Mouse (Mus musculus): ENCODE measurements at regions not wholly inside any gene's neighbourhood (a gene's known extent, or its start where the extent isn't known, plus 50 kb on each side); places are given as distances from the start of the nearest gene placed in this dataset.

GRCm38 (mm10) chr15:85670789-85671700 is 63.7 kb upstream of the Ppara start:
- Histone ChIP-seq H3K27ac (ENCODE audit: low read length) (no peak overlapping the region; the same call in 1 of the 2 replicates), H3K27me3 (ENCODE audit: control insufficient read depth, insufficient read depth, low read depth, low read length) (peaks cover 58% of the 10 kb centered on the region), H3K4me2 (ENCODE audit: low read depth, low read length) (peak overlapping the region; percentile 55), H3K9ac (ENCODE audit: low read depth, low read length) (peak overlapping the region; percentile 24; the same call in 1 of the 2 replicates), H3K9me3 (replicated peaks; ENCODE audit: control insufficient read depth, low read length) (no peaks in the 10 kb centered on the region), H3K4me3 (ENCODE audit: low read depth, low read length) (peak overlapping the region; percentile 53), H3K4me1 (ENCODE audit: control insufficient read depth, low read depth, low read length) (no peaks in the 10 kb centered on the region), H3K36me3 (ENCODE audit: control insufficient read depth, insufficient read depth) (no peaks in the 10 kb centered on the region)
- WGBS (ENCODE audit: insufficient replicate concordance): 2% methylated on average over 107 of the region's 141 CpGs
- ATAC-seq (ENCODE audit: low read depth): peak; percentile 59

GRCm38 (mm10) chr15:85671701-85672191 is 63.0 kb upstream of the Ppara start:
- H3K9ac ChIP-seq (ENCODE audit: low read depth, low read length): peak overlapping the region; percentile 24; the same call in 1 of the 2 replicates

DNA sequence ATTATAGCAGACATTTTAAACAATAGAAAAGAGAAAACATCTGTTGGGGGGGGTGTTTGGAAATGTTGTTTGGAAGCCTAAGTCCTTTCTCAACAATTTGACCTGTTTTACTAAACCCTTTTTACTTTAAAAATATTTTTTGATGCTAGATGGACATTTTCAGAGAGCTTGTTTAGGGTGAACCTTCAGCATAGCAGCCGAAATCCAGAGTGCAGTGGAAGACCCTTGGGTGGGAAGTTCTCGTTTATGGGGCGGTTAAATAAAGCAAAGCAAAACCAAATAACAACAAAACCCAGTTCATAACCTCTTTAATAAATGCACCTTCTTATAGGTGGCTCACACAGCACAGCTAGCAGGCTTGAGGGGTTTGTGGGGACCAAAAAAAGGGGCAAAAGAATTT is 62.4 kb upstream of the Ppara start:
- 67% methylated on average over 3 of the region's 3 CpGs for WGBS (ENCODE audit: insufficient replicate concordance)
- H3K9ac ChIP-seq (ENCODE audit: low read depth, low read length): no peak overlapping the region
- H3K4me1 ChIP-seq (ENCODE audit: control insufficient read depth, low read depth, low read length): no peaks in the 10 kb centered on the region
- H3K27me3 ChIP-seq (ENCODE audit: control insufficient read depth, insufficient read depth, low read depth, low read length): peaks cover 54% of the 10 kb centered on the region
- peak overlapping the region; percentile 53 for H3K4me3 ChIP-seq (ENCODE audit: low read depth, low read length)
- no peaks in the 10 kb centered on the region for H3K36me3 ChIP-seq (ENCODE audit: control insufficient read depth, insufficient read depth)
- H3K27ac ChIP-seq (ENCODE audit: low read length): no peak overlapping the region
- H3K4me2 ChIP-seq (ENCODE audit: low read depth, low read length): no peak overlapping the region
- no peaks in the 10 kb centered on the region for H3K9me3 ChIP-seq (replicated peaks; ENCODE audit: control insufficient read depth, low read length)
- ATAC-seq (ENCODE audit: low read depth): no peak

More at GRCm38 (mm10) chr15:85671701-85672191, 63.0 kb upstream of the Ppara start:
- Histone ChIP-seq H3K4me2 (ENCODE audit: low read depth, low read length) (peak overlapping the region; percentile 55), H3K36me3 (ENCODE audit: control insufficient read depth, insufficient read depth) (no peaks in the 10 kb centered on the region), H3K9me3 (replicated peaks; ENCODE audit: control insufficient read depth, low read length) (no peaks in the 10 kb centered on the region), H3K27me3 (ENCODE audit: control insufficient read depth, insufficient read depth, low read depth, low read length) (peaks cover 54% of the 10 kb centered on the region), H3K4me1 (ENCODE audit: control insufficient read depth, low read depth, low read length) (no peaks in the 10 kb centered on the region), H3K4me3 (ENCODE audit: low read depth, low read length) (peak overlapping the region; percentile 53), H3K27ac (ENCODE audit: low read length) (no peak overlapping the region)
- 4% methylated on average over 47 of the region's 50 CpGs for WGBS (ENCODE audit: insufficient replicate concordance)
- no peak for ATAC-seq (ENCODE audit: low read depth)

- Histone ChIP-seq H3K27ac (ENCODE audit: low read length) (no peak overlapping the region), H3K9me3 (replicated peaks; ENCODE audit: control insufficient read depth, low read length) (no peaks in the 10 kb centered on the region), H3K4me2 (ENCODE audit: low read depth, low read length) (no peak overlapping the region), H3K9ac (ENCODE audit: low read depth, low read length) (no peak overlapping the region), H3K4me3 (ENCODE audit: low read depth, low read length) (peak overlapping the region; percentile 8; the same call in 1 of the 2 replicates), H3K27me3 (ENCODE audit: control insufficient read depth, insufficient read depth, low read depth, low read length) (peaks cover 54% of the 10 kb centered on the region), H3K36me3 (ENCODE audit: control insufficient read depth, insufficient read depth) (no peaks in the 10 kb centered on the region), H3K4me1 (ENCODE audit: control insufficient read depth, low read depth, low read length) (no peaks in the 10 kb centered on the region)
- no peak for ATAC-seq (ENCODE audit: low read depth)
- WGBS (ENCODE audit: insufficient replicate concordance): 44% methylated on average over 3 of the region's 3 CpGs
These were observed 61.9 kb upstream of the Ppara start for GRCm38 (mm10) chr15:85672931-85673330.

DNA sequence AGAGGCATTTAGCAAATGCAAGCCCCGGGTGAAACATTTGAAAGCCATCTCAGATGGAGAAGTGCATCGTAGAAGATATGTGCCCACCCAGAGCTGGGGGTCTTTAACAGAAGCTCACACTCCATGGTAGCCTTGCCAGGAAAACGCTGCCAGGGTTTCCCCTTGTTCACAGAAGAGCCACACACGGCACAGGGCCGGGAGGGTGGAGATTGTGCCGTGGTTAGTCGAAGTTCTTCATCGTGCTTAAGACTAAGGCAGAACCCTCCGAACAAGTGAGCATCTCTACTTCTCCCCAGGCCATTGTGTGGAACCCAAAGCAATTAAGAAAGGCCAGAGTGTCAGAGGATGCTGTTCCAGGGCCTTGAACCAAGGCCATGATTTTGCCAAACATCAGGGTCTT is 61.3 kb upstream of the Ppara start:
- H3K4me1 ChIP-seq (ENCODE audit: control insufficient read depth, low read depth, low read length): no peaks in the 10 kb centered on the region
- no peak overlapping the region for H3K27ac ChIP-seq (ENCODE audit: low read length)
- peaks cover 57% of the 10 kb centered on the region for H3K27me3 ChIP-seq (ENCODE audit: control insufficient read depth, insufficient read depth, low read depth, low read length)
- no peak overlapping the region for H3K4me2 ChIP-seq (ENCODE audit: low read depth, low read length)
- no peak overlapping the region for H3K9ac ChIP-seq (ENCODE audit: low read depth, low read length)
- no peaks in the 10 kb centered on the region for H3K36me3 ChIP-seq (ENCODE audit: control insufficient read depth, insufficient read depth)
- H3K9me3 ChIP-seq (replicated peaks; ENCODE audit: control insufficient read depth, low read length): no peaks in the 10 kb centered on the region
- ATAC-seq (ENCODE audit: low read depth): no peak
- H3K4me3 ChIP-seq (ENCODE audit: low read depth, low read length): no peak overlapping the region
- 60% methylated on average over 9 of the region's 9 CpGs for WGBS (ENCODE audit: insufficient replicate concordance)

- ATAC-seq (ENCODE audit: low read depth): no peak
- peaks cover 48% of the 10 kb centered on the region for H3K27me3 ChIP-seq (ENCODE audit: control insufficient read depth, insufficient read depth, low read depth, low read length)
- WGBS (ENCODE audit: insufficient replicate concordance): 60% methylated on average over 9 of the region's 9 CpGs
- H3K9ac ChIP-seq (ENCODE audit: low read depth, low read length): no peak overlapping the region
- no peak overlapping the region for H3K27ac ChIP-seq (ENCODE audit: low read length)
- H3K4me2 ChIP-seq (ENCODE audit: low read depth, low read length): no peak overlapping the region
- no peaks in the 10 kb centered on the region for H3K4me1 ChIP-seq (ENCODE audit: control insufficient read depth, low read depth, low read length)
- H3K4me3 ChIP-seq (ENCODE audit: low read depth, low read length): no peak overlapping the region
- H3K9me3 ChIP-seq (replicated peaks; ENCODE audit: control insufficient read depth, low read length): no peaks in the 10 kb centered on the region
- H3K36me3 ChIP-seq (ENCODE audit: control insufficient read depth, insufficient read depth): no peaks in the 10 kb centered on the region
These were observed 60.4 kb upstream of the Ppara start for GRCm38 (mm10) chr15:85674191-85674984.

DNA sequence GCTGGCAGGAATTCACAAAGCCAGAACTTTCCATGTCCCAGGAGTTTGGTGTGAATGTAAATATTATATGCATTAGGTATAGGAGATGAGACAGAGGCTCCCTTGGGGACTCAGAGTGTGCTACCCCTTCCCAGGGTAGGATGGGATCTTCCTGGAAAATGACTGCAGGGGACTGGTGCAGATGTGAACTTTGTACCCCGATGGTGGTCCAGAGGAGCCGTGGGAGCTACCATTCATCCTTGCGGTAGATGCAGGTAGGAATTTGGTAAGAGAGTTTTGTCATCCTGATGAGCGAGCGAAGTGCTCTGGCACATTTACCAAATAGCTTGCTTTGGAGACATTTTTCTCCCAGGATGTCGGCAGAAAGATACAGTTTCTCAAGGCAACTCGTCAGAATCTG is 59.7 kb upstream of the Ppara start:
- peaks cover 41% of the 10 kb centered on the region for H3K27me3 ChIP-seq (ENCODE audit: control insufficient read depth, insufficient read depth, low read depth, low read length)
- no peak overlapping the region for H3K4me2 ChIP-seq (ENCODE audit: low read depth, low read length)
- no peak for ATAC-seq (ENCODE audit: low read depth)
- H3K27ac ChIP-seq (ENCODE audit: low read length): no peak overlapping the region
- 73% methylated on average over 7 of the region's 7 CpGs for WGBS (ENCODE audit: insufficient replicate concordance)
- no peaks in the 10 kb centered on the region for H3K4me1 ChIP-seq (ENCODE audit: control insufficient read depth, low read depth, low read length)
- H3K36me3 ChIP-seq (ENCODE audit: control insufficient read depth, insufficient read depth): no peaks in the 10 kb centered on the region
- no peak overlapping the region for H3K9ac ChIP-seq (ENCODE audit: low read depth, low read length)
- no peaks in the 10 kb centered on the region for H3K9me3 ChIP-seq (replicated peaks; ENCODE audit: control insufficient read depth, low read length)
- H3K4me3 ChIP-seq (ENCODE audit: low read depth, low read length): no peak overlapping the region

GRCm38 (mm10) chr15:85675736-85676135 is 59.0 kb upstream of the Ppara start:
- H3K9ac ChIP-seq (ENCODE audit: low read depth, low read length): no peak overlapping the region
- H3K27ac ChIP-seq (ENCODE audit: low read length): no peak overlapping the region
- no peaks in the 10 kb centered on the region for H3K36me3 ChIP-seq (ENCODE audit: control insufficient read depth, insufficient read depth)
- no peak overlapping the region for H3K4me3 ChIP-seq (ENCODE audit: low read depth, low read length)
- no peaks in the 10 kb centered on the region for H3K4me1 ChIP-seq (ENCODE audit: control insufficient read depth, low read depth, low read length)
- H3K4me2 ChIP-seq (ENCODE audit: low read depth, low read length): no peak overlapping the region
- no peak for ATAC-seq (ENCODE audit: low read depth)
- no peaks in the 10 kb centered on the region for H3K9me3 ChIP-seq (replicated peaks; ENCODE audit: control insufficient read depth, low read length)
- WGBS (ENCODE audit: insufficient replicate concordance): 56% methylated on average over 5 of the region's 5 CpGs
- H3K27me3 ChIP-seq (ENCODE audit: control insufficient read depth, insufficient read depth, low read depth, low read length): peaks cover 35% of the 10 kb centered on the region

Data from liver, embryonic 16.5 days (tissue).